Mouse (Mus musculus) CH12.LX (cell line): ENCODE measurements at regions not wholly inside any gene's neighbourhood (a gene's known extent, or its start where the extent isn't known, plus 50 kb on each side); places are given as distances from the start of the nearest gene placed in this dataset.

Experiments
- DNase-seq: peaks from one replicate; pipeline ENCODE4 v3.0.0-alpha.2; 2013; ENCODE audit errors: extremely low read depth
- H3K27ac ChIP-seq: 2 replicates; pipeline ENCODE4 v1.5.1; 2012; ENCODE audit warnings: low read depth, mild to moderate bottlenecking, control low read depth, moderate library complexity; ENCODE audit not compliant: insufficient read depth
- H3K27me3 ChIP-seq: replicated peaks from 2 replicates; pipeline ENCODE3; 2012; ENCODE audit warnings: inconsistent platforms
- H3K36me3 ChIP-seq, 2 experiments: replicated peaks in 1 of 2; 2 replicates each; pipeline versions ENCODE3 to v1.6.1; 2012; ENCODE audit warnings: inconsistent platforms in 1 of 2, low read length in 1 of 2, mild to moderate bottlenecking in 1 of 2, mixed read lengths in 1 of 2, moderate library complexity in 1 of 2; ENCODE audit not compliant: control insufficient read depth in 1 of 2, insufficient read depth in 1 of 2
- H3K4me1 ChIP-seq, 2 experiments: 2 replicates each; pipeline ENCODE4 v1.6.1; 2012; ENCODE audit warnings: inconsistent platforms in 1 of 2, moderate library complexity in 1 of 2; ENCODE audit not compliant: insufficient read depth in 2 of 2, control insufficient read depth in 1 of 2
- H3K4me2 ChIP-seq: 2 replicates; pipeline ENCODE4 v1.6.1; 2012; ENCODE audit warnings: low read depth, mild to moderate bottlenecking, control low read depth; ENCODE audit not compliant: poor library complexity, insufficient read depth, severe bottlenecking
- H3K4me3 ChIP-seq, 3 experiments: fragments of 150-350 bp in 1 of 3; sonication (generic) in 1 of 3; replicated peaks in 1 of 3; 2 replicates each; pipeline versions ENCODE3 to v1.5.1; 2011 to 2012; ENCODE audit warnings: low read depth in 2 of 3, low read length in 2 of 3, mild to moderate bottlenecking in 2 of 3, moderate library complexity in 2 of 3, control low read depth in 1 of 3, improper control_type of control experiment in 1 of 3, inconsistent platforms in 1 of 3, mixed read lengths in 1 of 3; ENCODE audit not compliant: poor library complexity in 1 of 3
- H3K79me2 ChIP-seq: replicated peaks from 2 replicates; pipeline ENCODE4 v1.6.1; 2012; ENCODE audit warnings: mild to moderate bottlenecking, moderate library complexity; ENCODE audit not compliant: control insufficient read depth, poor library complexity, insufficient read depth, severe bottlenecking; ENCODE audit errors: extremely low read depth
- H3K9ac ChIP-seq: 2 replicates; pipeline ENCODE4 v1.6.1; 2012; ENCODE audit warnings: low read depth, mild to moderate bottlenecking, control low read depth, moderate library complexity; ENCODE audit not compliant: insufficient read depth
- H3K9me3 ChIP-seq: replicated peaks from 2 replicates; pipeline ENCODE3; 2012; ENCODE audit warnings: low read length, inconsistent platforms, mixed read lengths
- BHLHE40 ChIP-seq: IDR thresholded peaks from 2 replicates; pipeline ENCODE4 v1.6.1; 2011; ENCODE audit warnings: mild to moderate bottlenecking, low read depth, low read length, improper control_type of control experiment
- CHD1 ChIP-seq: IDR thresholded peaks from 2 replicates; pipeline ENCODE4 v1.6.1; 2012; ENCODE audit warnings: low read depth, low read length, improper control_type of control experiment, inconsistent platforms
- CTCF ChIP-seq, 2 experiments: IDR thresholded peaks in 1 of 2; conservative IDR thresholded peaks in 1 of 2; 2 replicates each; pipeline ENCODE4 v1.5.1; 2011 to 2012; ENCODE audit warnings: low read depth in 2 of 2, low read length in 2 of 2, improper control_type of control experiment in 1 of 2, inconsistent platforms in 1 of 2, mild to moderate bottlenecking in 1 of 2, moderate library complexity in 1 of 2
- EP300 ChIP-seq: IDR thresholded peaks from 2 replicates; pipeline ENCODE4 v1.6.1; 2011; ENCODE audit warnings: low read length, improper control_type of control experiment
- HCFC1 ChIP-seq: IDR thresholded peaks from 2 replicates; pipeline ENCODE4 v1.6.1; 2012; ENCODE audit warnings: low read depth, mild to moderate bottlenecking, inconsistent platforms, low read length, improper control_type of control experiment
- IRF4 ChIP-seq: IDR thresholded peaks from 2 replicates; pipeline ENCODE4 v1.6.1; 2014; ENCODE audit warnings: low read depth, mild to moderate bottlenecking, inconsistent platforms, low read length, improper control_type of control experiment
- JUND ChIP-seq: conservative IDR thresholded peaks from 2 replicates; pipeline ENCODE4 v1.6.1; 2011; ENCODE audit warnings: low read depth, low read length, improper control_type of control experiment
- MAFK ChIP-seq: IDR thresholded peaks from 2 replicates; pipeline ENCODE4 v1.6.1; 2011; ENCODE audit warnings: low read length, improper control_type of control experiment; ENCODE audit not compliant: insufficient replicate concordance
- MAX ChIP-seq: IDR thresholded peaks from 2 replicates; pipeline ENCODE4 v1.6.1; 2011; ENCODE audit warnings: low read length, improper control_type of control experiment
- NELFE ChIP-seq: IDR thresholded peaks from 2 replicates; pipeline ENCODE4 v1.6.1; 2011; ENCODE audit warnings: low read depth, low read length, improper control_type of control experiment
- NRF1 ChIP-seq: IDR thresholded peaks from 2 replicates; pipeline ENCODE4 v1.6.1; 2014; ENCODE audit warnings: low read depth, mild to moderate bottlenecking, inconsistent platforms, low read length, improper control_type of control experiment, moderate library complexity
- PAX5 ChIP-seq: IDR thresholded peaks from 2 replicates; pipeline ENCODE4 v1.6.1; 2012; ENCODE audit warnings: low read length, inconsistent platforms, mixed read lengths
- POLR2A ChIP-seq: IDR thresholded peaks from 2 replicates; pipeline ENCODE4 v1.6.1; 2011; ENCODE audit warnings: low read depth, mild to moderate bottlenecking, improper control_type of control experiment, low read length
- RAD21 ChIP-seq: IDR thresholded peaks from 2 replicates; pipeline ENCODE4 v1.6.1; 2011; ENCODE audit warnings: low read depth, mild to moderate bottlenecking, low read length, improper control_type of control experiment, moderate library complexity
- RCOR1 ChIP-seq: conservative IDR thresholded peaks from 2 replicates; pipeline ENCODE4 v1.6.1; 2012; ENCODE audit warnings: low read depth, mild to moderate bottlenecking, inconsistent platforms, low read length, improper control_type of control experiment
- SIN3A ChIP-seq: IDR thresholded peaks from 2 replicates; pipeline ENCODE4 v1.6.1; 2012; ENCODE audit warnings: low read length, improper control_type of control experiment, inconsistent platforms
- TBP ChIP-seq: conservative IDR thresholded peaks from 2 replicates; pipeline ENCODE4 v1.6.1; 2011; ENCODE audit warnings: low read depth, low read length, improper control_type of control experiment
- ZNF384 ChIP-seq: IDR thresholded peaks from 2 replicates; pipeline ENCODE4 v1.6.1; 2012; ENCODE audit warnings: low read depth, low read length, improper control_type of control experiment, inconsistent platforms
- dilution Hi-C: fragments of 300-500 bp; cut with MboI; formaldehyde crosslinking; loops from 2 replicates; pipeline ENCODE4 v1.14.3; 2020; ENCODE audit warnings: low sequenced_read_pairs; ENCODE audit not compliant: extremely low pct_unique_long_range_greater_than_20kb, extremely low pct_ligation_motif_present
- in situ Hi-C: fragments of 300-500 bp; cut with MboI; formaldehyde crosslinking; loops from 3 replicates; pipeline ENCODE4 v1.14.3; 2019; ENCODE audit warnings: low sequenced_read_pairs, low pct_ligation_motif_present, low pct_unique_long_range_greater_than_20kb, mixed read lengths

GRCm38 (mm10) chr14:25392412-25392811, 66.6 kb upstream of the Zmiz1 start:
- no peak for TF ChIP-seq SIN3A
- no peak for TF ChIP-seq CTCF (conservative IDR thresholded peaks at IDR 0.05 in 1 of 2, IDR thresholded peaks at IDR 0.05 in 1 of 2; ENCODE audit: low read depth in 2 of 2, low read length in 2 of 2)
- no peak for TF ChIP-seq PAX5
- TF ChIP-seq BHLHE40, result no peak
- TF ChIP-seq IRF4, result no peak
- TF ChIP-seq EP300, result no peak
- TF ChIP-seq RCOR1, result no peak
- TF ChIP-seq ZNF384, result no peak
- H3K27me3 ChIP-seq, result no peaks in the 10 kb centered on the region
- H3K4me2 ChIP-seq, result no peak overlapping the region
- H3K27ac ChIP-seq, result no peak overlapping the region
- H3K4me3 ChIP-seq, result no peak overlapping the region
- peaks cover 15 to 63% of the 10 kb centered on the region in 2 experiments for H3K4me1 ChIP-seq
- H3K9me3 ChIP-seq, result no peaks in the 10 kb centered on the region
- no peak overlapping the region for H3K9ac ChIP-seq
- in situ Hi-C loops, result no loop called here
- H3K36me3 ChIP-seq, result no peaks in the 10 kb centered on the region
- peak; percentile 77 for DNase-seq
- dilution Hi-C loops, result no loop called here
- H3K79me2 ChIP-seq, result no peaks in the 10 kb centered on the region

DNA sequence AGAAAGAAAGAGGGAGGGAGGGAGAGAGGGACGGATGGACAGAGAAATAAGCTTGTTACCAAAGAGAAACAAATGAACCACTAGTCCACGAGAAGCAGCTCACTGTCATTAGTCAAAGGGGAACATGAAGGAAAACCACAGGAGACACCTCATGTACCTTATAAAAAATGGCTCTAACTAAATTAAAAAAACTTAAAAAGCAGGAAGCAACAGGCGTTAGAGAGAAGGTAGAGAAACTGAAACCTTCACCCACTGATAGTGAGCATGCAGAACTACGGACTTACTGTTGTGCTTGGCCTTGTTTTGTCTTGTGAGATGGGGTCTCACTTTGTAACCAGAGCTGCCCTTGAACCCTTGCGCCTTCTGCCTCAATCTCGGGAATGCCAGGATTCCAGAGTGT, 66.0 kb upstream of the Zmiz1 start:
- no peak overlapping the region for H3K4me2 ChIP-seq
- H3K27me3 ChIP-seq, result no peaks in the 10 kb centered on the region
- no peak overlapping the region for H3K4me3 ChIP-seq
- in situ Hi-C loops, result no loop called here
- dilution Hi-C loops, result no loop called here
- no peak for DNase-seq
- H3K9me3 ChIP-seq, result no peaks in the 10 kb centered on the region
- H3K4me1 ChIP-seq, result peaks cover 18 to 64% of the 10 kb centered on the region in 2 experiments
- TF ChIP-seq CHD1 (no peak), NELFE (no peak), HCFC1 (no peak), MAX (no peak), TBP (no peak), MAFK (no peak), JUND (no peak), RAD21 (no peak), NRF1 (no peak), POLR2A (no peak)
- H3K36me3 ChIP-seq, result no peaks in the 10 kb centered on the region
- H3K79me2 ChIP-seq, result no peaks in the 10 kb centered on the region
- H3K9ac ChIP-seq, result no peak overlapping the region
- H3K27ac ChIP-seq, result no peak overlapping the region
